Mouse (Mus musculus) heart, postnatal 0 days (tissue): Measurements from ENCODE around the gene Gse1.

ENCODE experiments used
- CTCF ChIP-seq: IDR thresholded peaks from 2 replicates; pipeline ENCODE4 v1.5.1; 2016; ENCODE audit warnings: antibody characterized with exemption, control low read depth, low read depth
- EP300 ChIP-seq: IDR thresholded peaks from 2 replicates; pipeline ENCODE4 v1.6.1; 2016; ENCODE audit warnings: antibody characterized with exemption, low read depth

DNA sequence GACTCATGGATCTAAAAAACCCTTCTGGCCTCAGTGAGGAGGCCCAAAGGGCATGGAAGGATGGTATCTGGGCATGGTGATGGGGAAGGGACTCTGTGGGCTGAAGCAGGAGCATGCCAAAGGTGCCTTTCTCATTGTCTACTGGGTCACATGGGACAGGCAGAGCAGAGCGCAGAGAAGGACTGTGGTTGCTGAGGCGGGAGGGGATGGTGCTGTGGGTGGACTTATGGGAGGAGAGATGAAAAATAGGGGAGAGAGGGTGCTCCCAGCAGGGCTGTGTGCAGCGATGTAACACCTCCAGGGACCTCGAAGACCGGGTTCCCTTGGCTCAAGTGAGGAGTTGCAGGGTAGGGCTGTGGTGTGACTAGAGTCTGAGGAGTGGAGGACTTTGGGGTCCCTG lies 36.1 kb upstream of the Gse1 start:
- TF ChIP-seq CTCF (no peak), EP300 (no peak)
